Mouse (Mus musculus) hindlimb bud, embryonic 11.5 days (tissue): ENCODE measurements around the gene Serpina11.

Experiments used
- DNase-seq: peaks from one replicate; pipeline ENCODE4 v3.0.0-alpha.2; 2012; ENCODE audit warnings: low read depth, low spot score; ENCODE audit errors: extremely low spot score

Gene Serpina11

GRCm38 (mm10) chr12:103989857-103990256, at the start of gene Serpina11:
Serpina11 (minus strand) TSS chr12:103989957.
- DNase-seq = no peak

GRCm38 (mm10) chr12:104038181-104038580, 48.4 kb upstream of the Serpina11 start:
- no peak for DNase-seq

GRCm38 (mm10) chr12:104033752-104034151, 44.0 kb upstream of the Serpina11 start:
- DNase-seq = no peak

GRCm38 (mm10) chr12:104029986-104030385, 40.2 kb upstream of the Serpina11 start:
- no peak for DNase-seq

- no peak for DNase-seq
These were observed 25.5 kb upstream of the Serpina11 start for GRCm38 (mm10) chr12:104015280-104015679.

- DNase-seq = no peak
These were observed 23.9 kb upstream of the Serpina11 start, which contains the start of gene Serpina9 for GRCm38 (mm10) chr12:104013620-104014019. Serpina9 (minus strand) TSS chr12:104013755.

- no peak for DNase-seq
These were observed 14.9 kb upstream of the Serpina11 start for GRCm38 (mm10) chr12:104004689-104005088.

- no peak for DNase-seq
These were observed 13.5 kb upstream of the Serpina11 start for GRCm38 (mm10) chr12:104003238-104003612.

GRCm38 (mm10) chr12:104002569-104003237, 12.9 kb upstream of the Serpina11 start:
- DNase-seq = no peak

GRCm38 (mm10) chr12:104000594-104000993, 10.8 kb upstream of the Serpina11 start:
- DNase-seq = no peak

GRCm38 (mm10) chr12:103999611-104000010, 9.9 kb upstream of the Serpina11 start:
- no peak for DNase-seq

- DNase-seq = no peak
These were observed 6.8 kb upstream of the Serpina11 start for GRCm38 (mm10) chr12:103996513-103996912.

GRCm38 (mm10) chr12:103995292-103996072, 5.7 kb upstream of the Serpina11 start:
- peak; percentile 16 for DNase-seq

- DNase-seq = no peak
These were observed 3.2 kb upstream of the Serpina11 start for GRCm38 (mm10) chr12:103992945-103993344.

- no peak for DNase-seq
These were observed 316 bp downstream of the Serpina11 start for GRCm38 (mm10) chr12:103989514-103989767.

- no peak for DNase-seq
These were observed 823 bp downstream of the Serpina11 start for GRCm38 (mm10) chr12:103988754-103989513.

- no peak for DNase-seq
These were observed 3.9 kb downstream of the Serpina11 start for GRCm38 (mm10) chr12:103985868-103986267.

GRCm38 (mm10) chr12:103984935-103985334, 4.8 kb downstream of the Serpina11 start:
- no peak for DNase-seq

GRCm38 (mm10) chr12:103981646-103982360, 8.0 kb downstream of the Serpina11 start:
- DNase-seq = no peak

- no peak for DNase-seq
These were observed 11.5 kb downstream of the Serpina11 start for GRCm38 (mm10) chr12:103978294-103978693.

- no peak for DNase-seq
These were observed 11.9 kb downstream of the Serpina11 start for GRCm38 (mm10) chr12:103977846-103978245.
